Mouse (Mus musculus) kidney, postnatal 0 days (tissue): Measurements from ENCODE around the gene Macrod1. TPM values are rescaled to one million over a fixed set of nuclear protein-coding genes. Genes with fewer than 3 reads are reported as not detected.

Source experiments
- ATAC-seq: fragments of 200-750 bp; cut with Nextera tagmentation; replicated peaks from 2 replicates; pipeline ENCODE4 v1.8.0; 2017; ENCODE audit warnings: low read depth, moderate number of reproducible peaks, moderate TSS enrichment, moderate library complexity; ENCODE audit not compliant: low FRiP score
- DNase-seq: peaks from one replicate; pipeline ENCODE4 v3.0.0-alpha.2; 2016; ENCODE audit warnings: low spot score
- H3K27ac ChIP-seq: fragments of 300-500 bp; sonication (generic); 2 replicates; pipeline ENCODE4 v1.5.1; 2014; ENCODE audit warnings: mild to moderate bottlenecking
- H3K27me3 ChIP-seq: fragments of 300-500 bp; sonication (generic); 2 replicates; pipeline ENCODE4 v1.6.1; 2014; ENCODE audit warnings: low read length, mixed read lengths; ENCODE audit not compliant: insufficient read depth
- H3K36me3 ChIP-seq: fragments of 300-500 bp; sonication (generic); 2 replicates; pipeline ENCODE4 v1.6.1; 2014; ENCODE audit warnings: low read length, mixed read lengths; ENCODE audit not compliant: insufficient read depth
- H3K4me1 ChIP-seq: fragments of 300-500 bp; sonication (generic); replicated peaks from 2 replicates; pipeline ENCODE4 v1.6.1; 2014; ENCODE audit warnings: antibody characterized with exemption, low read length, mixed read lengths; ENCODE audit not compliant: insufficient read depth
- H3K4me2 ChIP-seq: fragments of 300-500 bp; sonication (generic); 2 replicates; pipeline ENCODE4 v1.6.1; 2014; ENCODE audit warnings: mild to moderate bottlenecking, low read length, moderate library complexity, mixed read lengths
- H3K4me3 ChIP-seq: fragments of 300-500 bp; sonication (generic); replicated peaks from 2 replicates; pipeline ENCODE4 v1.5.1; 2014; ENCODE audit warnings: low read depth, low read length
- H3K9ac ChIP-seq: fragments of 300-500 bp; sonication (generic); 2 replicates; pipeline ENCODE4 v1.6.1; 2014; ENCODE audit warnings: low read depth, low read length
- H3K9me3 ChIP-seq: fragments of 300-500 bp; sonication (generic); replicated peaks from 2 replicates; pipeline ENCODE4 v1.6.1; 2016; ENCODE audit warnings: low read length, inconsistent platforms, mixed read lengths
- CTCF ChIP-seq: IDR thresholded peaks from 2 replicates; pipeline ENCODE4 v1.5.1; 2016; ENCODE audit warnings: antibody characterized with exemption, low read depth, mild to moderate bottlenecking, moderate library complexity
- WGBS: fragments of 180-500 bp; shearing (Covaris S2); extraction: QIAGEN DNeasy Blood & Tissue Kit; methylation state at CpG from one replicate; pipeline ENCODE4 v1.1.7; 2014; 5-methylcytosine and 5-hydroxymethylcytosine counted together
- polyA plus RNA-seq: library from polyadenylated mRNA; unstranded; fragments of >200 nt; fragmentation: Nextera tagmentation; extraction: Ambion mirVana; gene quantifications from 2 replicates; pipeline ENCODE4 v1.2.1, GENCODE M21; 2015

Gene Macrod1
- polyA plus RNA-seq, 1 experiment from 2014 or later = 35.5 TPM

- no peaks in the 10 kb centered on the region for H3K27me3 ChIP-seq
- TF ChIP-seq CTCF = no peak; the same call in 1 of the 2 replicates
- peak within 1 kb of the TSS; percentile 87 for H3K9ac ChIP-seq
- H3K4me1 ChIP-seq = peaks cover 20% of the 10 kb centered on the region; the same call in 1 of the 2 replicates
- H3K9me3 ChIP-seq = no peaks in the 10 kb centered on the region
- peak; percentile 96 for ATAC-seq
- under 1% methylated on average over 50 of the region's 50 CpGs for WGBS
- peak within 1 kb of the TSS; percentile 91 for H3K27ac ChIP-seq
- peak within 1 kb of the TSS; percentile 81 for H3K4me3 ChIP-seq
- peaks cover 14% of the 10 kb centered on the region for H3K36me3 ChIP-seq
- peak; percentile 99 for DNase-seq
- H3K4me2 ChIP-seq = peak within 1 kb of the TSS; percentile 70
Observed at GRCm38 (mm10) chr19:7217162-7217925, 160.7 kb downstream of the Macrod1 start, which contains the start of gene Cox8a. Gene Cox8a, minus strand, starts transcription at chr19:7217616.

- no peak for TF ChIP-seq CTCF
- Histone ChIP-seq H3K4me3 (peak overlapping the region; percentile 81; the same call in 1 of the 2 replicates), H3K4me2 (peak overlapping the region; percentile 34), H3K9me3 (no peaks in the 10 kb centered on the region), H3K4me1 (peaks cover 20% of the 10 kb centered on the region; the same call in 1 of the 2 replicates), H3K27ac (no peak overlapping the region), H3K27me3 (no peaks in the 10 kb centered on the region), H3K36me3 (peaks cover 14% of the 10 kb centered on the region), H3K9ac (no peak overlapping the region)
- DNase-seq (no peak), ATAC-seq (peak; percentile 11)
- WGBS = 10% methylated on average over 6 of the region's 6 CpGs
Observed at GRCm38 (mm10) chr19:7217926-7218267, 161.3 kb downstream of the Macrod1 start.

- H3K27me3 ChIP-seq = no peaks in the 10 kb centered on the region
- no peak for ATAC-seq
- no peak overlapping the region for H3K4me3 ChIP-seq
- DNase-seq = no peak
- 91% methylated on average over 5 of the region's 5 CpGs for WGBS
- TF ChIP-seq CTCF = no peak
- no peak overlapping the region for H3K27ac ChIP-seq
- H3K4me1 ChIP-seq = peaks cover 20% of the 10 kb centered on the region; the same call in 1 of the 2 replicates
- H3K9me3 ChIP-seq = no peaks in the 10 kb centered on the region
- H3K9ac ChIP-seq = no peak overlapping the region
- H3K36me3 ChIP-seq = peaks cover 14% of the 10 kb centered on the region
- no peak overlapping the region for H3K4me2 ChIP-seq
Observed at GRCm38 (mm10) chr19:7218753-7219152, 162.1 kb downstream of the Macrod1 start.

- no peak for DNase-seq
- WGBS = 85% methylated on average over 6 of the region's 6 CpGs
- H3K9ac ChIP-seq = no peak overlapping the region
Observed at GRCm38 (mm10) chr19:7222196-7222595, 165.6 kb downstream of the Macrod1 start.

GRCm38 (mm10) chr19:7223488-7223887 lies 166.9 kb downstream of the Macrod1 start:
- H3K9me3 ChIP-seq = no peaks in the 10 kb centered on the region
- no peak for DNase-seq
- ATAC-seq = no peak

More at GRCm38 (mm10) chr19:7222196-7222595, 165.6 kb downstream of the Macrod1 start:
- Histone ChIP-seq H3K4me3 (no peak overlapping the region), H3K27me3 (no peaks in the 10 kb centered on the region), H3K27ac (no peak overlapping the region), H3K4me2 (no peak overlapping the region), H3K4me1 (no peaks in the 10 kb centered on the region), H3K9me3 (no peaks in the 10 kb centered on the region), H3K36me3 (0 out of 2 replicates have a peak, but pooled peaks cover 13% of the 10 kb centered on the region)
- no peak for ATAC-seq
- TF ChIP-seq CTCF = no peak

GRCm38 (mm10) chr19:7224253-7224652 lies 167.6 kb downstream of the Macrod1 start:
- no peaks in the 10 kb centered on the region for H3K4me1 ChIP-seq
- H3K27me3 ChIP-seq = no peaks in the 10 kb centered on the region
- H3K36me3 ChIP-seq = peaks cover 26% of the 10 kb centered on the region
- H3K4me3 ChIP-seq = no peak overlapping the region
- no peaks in the 10 kb centered on the region for H3K9me3 ChIP-seq
- H3K4me2 ChIP-seq = no peak overlapping the region
- 92% methylated on average over 3 of the region's 3 CpGs for WGBS
- no peak for TF ChIP-seq CTCF
- no peak overlapping the region for H3K9ac ChIP-seq
- DNase-seq (no peak), ATAC-seq (no peak)
- H3K27ac ChIP-seq = no peak overlapping the region

More at GRCm38 (mm10) chr19:7223488-7223887, 166.9 kb downstream of the Macrod1 start:
- no peak overlapping the region for H3K4me2 ChIP-seq
- H3K27me3 ChIP-seq = no peaks in the 10 kb centered on the region
- H3K4me1 ChIP-seq = no peaks in the 10 kb centered on the region
- no peak; the same call in 1 of the 2 replicates for TF ChIP-seq CTCF
- peaks cover 23% of the 10 kb centered on the region for H3K36me3 ChIP-seq
- H3K9ac ChIP-seq = no peak overlapping the region
- H3K27ac ChIP-seq = no peak overlapping the region
- no peak overlapping the region for H3K4me3 ChIP-seq
